ENCODE assay signal across 8 mouse cellular contexts in the genomic region with DNA sequence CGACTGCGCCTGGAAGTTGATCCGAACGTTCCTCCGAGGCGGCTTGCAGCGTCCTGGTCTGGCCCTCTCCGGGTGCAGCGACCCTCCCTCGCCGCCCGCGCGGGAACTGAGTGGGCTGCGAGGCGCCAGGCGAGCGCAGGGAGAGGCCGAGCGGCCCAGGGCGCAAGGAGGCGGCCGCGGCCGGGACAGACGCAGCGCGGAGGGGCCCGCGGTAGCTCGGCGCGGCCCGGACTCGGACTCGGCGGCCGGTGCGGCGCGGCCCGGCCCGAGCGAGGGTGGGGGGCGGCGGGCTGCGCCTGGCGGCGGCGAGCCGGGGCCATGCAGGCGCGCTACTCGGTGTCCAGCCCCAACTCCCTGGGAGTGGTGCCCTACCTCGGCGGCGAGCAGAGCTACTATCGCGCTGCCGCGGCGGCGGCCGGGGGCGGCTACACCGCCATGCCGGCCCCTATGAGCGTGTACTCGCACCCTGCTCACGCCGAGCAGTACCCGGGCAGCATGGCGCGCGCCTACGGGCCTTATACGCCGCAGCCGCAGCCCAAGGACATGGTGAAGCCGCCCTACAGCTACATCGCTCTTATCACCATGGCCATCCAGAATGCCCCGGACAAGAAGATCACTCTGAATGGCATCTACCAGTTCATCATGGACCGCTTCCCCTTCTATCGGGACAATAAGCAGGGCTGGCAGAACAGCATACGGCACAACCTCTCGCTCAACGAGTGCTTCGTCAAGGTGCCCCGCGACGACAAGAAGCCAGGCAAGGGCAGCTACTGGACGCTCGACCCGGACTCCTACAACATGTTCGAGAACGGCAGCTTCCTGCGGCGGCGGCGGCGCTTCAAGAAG. TPM values are rescaled to one million over a fixed set of nuclear protein-coding genes. Genes with fewer than 3 reads are reported as not detected.
DNase-seq lines count a peak whose midpoint lies in the region; ATAC-seq and TF ChIP-seq lines count a peak whose summit lies in the region.

No protein-coding gene starts in this region.

- peaks cover 46% of the 10 kb centered on the region for H3K4me1 ChIP-seq in forebrain, embryonic 12.5 days
- H3K4me1 ChIP-seq in hindbrain, postnatal 0 days (ENCODE audit: insufficient read depth, low read length): no peaks in the 10 kb centered on the region

- H3K4me3 ChIP-seq in forebrain, embryonic 12.5 days (replicated peaks): peak overlapping the region; percentile 50
- H3K4me3 ChIP-seq in hindbrain, postnatal 0 days (ENCODE audit: low read length): peak overlapping the region; percentile 42

- peak; percentile 57; the same call in 1 of the 2 replicates for ATAC-seq in forebrain, embryonic 12.5 days (ENCODE audit: low FRiP score)
- ATAC-seq in hindbrain, postnatal 0 days: peak; percentile 41

- no peak for TF ChIP-seq CTCF in hindbrain, postnatal 0 days (IDR thresholded peaks at IDR 0.05; ENCODE audit: low read depth)

- H3K27me3 ChIP-seq in forebrain, embryonic 12.5 days: peaks cover 90% of the 10 kb centered on the region
- H3K27me3 ChIP-seq in hindbrain, postnatal 0 days (ENCODE audit: insufficient read depth, low read length): peaks cover 58% of the 10 kb centered on the region

- no peaks in the 10 kb centered on the region for H3K9me3 ChIP-seq in forebrain, embryonic 12.5 days
- H3K9me3 ChIP-seq in hindbrain, postnatal 0 days (ENCODE audit: low read length): no peaks in the 10 kb centered on the region

- H3K9ac ChIP-seq in forebrain, embryonic 12.5 days: peak overlapping the region; percentile 61
- peak overlapping the region; percentile 50 for H3K9ac ChIP-seq in hindbrain, postnatal 0 days (replicated peaks; ENCODE audit: low read length)

- H3K4me2 ChIP-seq in forebrain, embryonic 12.5 days: peak overlapping the region; percentile 92
- H3K4me2 ChIP-seq in hindbrain, postnatal 0 days (ENCODE audit: low read depth, low read length): peak overlapping the region; percentile 62

- peak overlapping the region; percentile 80 for H3K27ac ChIP-seq in forebrain, embryonic 12.5 days
- H3K27ac ChIP-seq in hindbrain, postnatal 0 days: peak overlapping the region; percentile 69

- H3K36me3 ChIP-seq in forebrain, embryonic 12.5 days (replicated peaks): no peaks in the 10 kb centered on the region
- no peaks in the 10 kb centered on the region for H3K36me3 ChIP-seq in hindbrain, postnatal 0 days (ENCODE audit: insufficient read depth, low read length)

- intact Hi-C loops in heart, postnatal 25 days (cut with DNase I): loop anchor here (5.0 to 10.0 kb wide), 3 partner anchors 200 to 995 kb away; partner anchors contain the start of genes D930007J09Rik and Wrnip1

- under 1% methylated on average over 90 of the region's 101 CpGs for WGBS in forebrain, embryonic 12.5 days
- 1% methylated on average over 89 of the region's 101 CpGs for WGBS in hindbrain, postnatal 0 days

- DNase-seq in heart, adult 18-20 months: peak; percentile 42 to 74
- no peak for DNase-seq in heart, postnatal 25 days (ENCODE audit: low spot score)
- peak; percentile 64 for DNase-seq in Muller cell, postnatal 12 days (ENCODE audit: inconsistent ontology term)
- DNase-seq in hindbrain, postnatal 0 days (ENCODE audit: low spot score): no peak
- DNase-seq in lung, postnatal 4 days: peak; percentile 27 to 41
- DNase-seq in urinary bladder, postnatal 14 days (ENCODE audit: low spot score): peak; percentile 27
- DNase-seq in left cerebral cortex, adult 18-20 months (ENCODE audit: low spot score in 2 of 2): no peak

RNA-seq across cellular contexts. Expression of gene Foxc1, which starts 0.7 kb away (rescaled TPM):
- total RNA-seq in heart, adult 18-20 months (2021): 1 to 10 TPM; 3.3 to 4.2 TPM
- 1 to 10 TPM; 5.1 to 5.8 TPM for total RNA-seq in heart, postnatal 25 days (2021)
- polyA plus RNA-seq in forebrain, embryonic 12.5 days (2016; fragmentation: Nextera tagmentation; extraction: Ambion mirVana): 2.7 and 5.0 TPM in 2 replicates
- 11.9 and 16.2 TPM in 2 replicates for total RNA-seq in hindbrain, postnatal 0 days (2014; rRNA removed)
- 1.8 and 2.0 TPM in 2 replicates for polyA plus RNA-seq in hindbrain, postnatal 0 days (2015; fragmentation: Nextera tagmentation; extraction: Ambion mirVana)
- 1 to 10 TPM; 5.7 to 6.6 TPM for total RNA-seq in left cerebral cortex, adult 18-20 months (2021)

Comparison
In these comparisons a context has a peak if more than half of its experiments do, and no peak if none do; other contexts are left out.
1. DNase-seq: peak in heart, adult 18-20 months (2 of 2), Muller cell, postnatal 12 days (single experiment), lung, postnatal 4 days (2 of 2) and urinary bladder, postnatal 14 days (single experiment); none in heart, postnatal 25 days (single experiment), hindbrain, postnatal 0 days (single experiment) and left cerebral cortex, adult 18-20 months (0 of 2).